Mouse (Mus musculus): ENCODE measurements at regions not wholly inside any gene's neighbourhood (a gene's known extent, or its start where the extent isn't known, plus 50 kb on each side); places are given as distances from the start of the nearest gene placed in this dataset.

DNA sequence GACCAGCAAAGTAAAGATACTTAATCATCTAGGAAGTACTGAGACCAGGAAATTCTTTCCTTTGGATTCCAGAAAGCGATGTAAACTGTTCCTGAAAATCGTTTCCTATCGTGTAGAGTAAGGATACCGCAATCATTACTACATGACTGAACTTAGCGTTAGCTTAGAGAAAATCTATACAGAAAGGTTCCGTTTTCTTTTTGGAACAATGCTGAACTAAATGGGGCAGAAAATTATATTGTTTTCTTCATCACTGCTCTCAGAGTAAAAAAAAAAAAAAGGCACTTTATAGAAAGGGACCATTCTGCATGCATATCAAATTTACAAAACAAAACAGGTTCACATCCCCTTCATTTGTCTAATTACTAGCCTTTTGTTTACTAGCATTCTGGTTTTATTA lies 713.0 kb downstream of the Rfpl4b start:
- H3K27ac ChIP-seq (ENCODE audit: low read depth) = no peak overlapping the region
- no peak for ATAC-seq
- DNase-seq = no peak
- no peak overlapping the region for H3K4me3 ChIP-seq (ENCODE audit: low read depth, low read length)
- TF ChIP-seq EP300 (IDR thresholded peaks at IDR 0.05; ENCODE audit: low read depth) = no peak
- TF ChIP-seq CTCF (IDR thresholded peaks at IDR 0.05; ENCODE audit: low read depth) = no peak
- no peaks in the 10 kb centered on the region for H3K4me1 ChIP-seq (ENCODE audit: insufficient read depth)
- H3K27me3 ChIP-seq (ENCODE audit: insufficient read depth, low read length) = no peaks in the 10 kb centered on the region
- H3K9me3 ChIP-seq (ENCODE audit: low read length) = no peaks in the 10 kb centered on the region
- H3K36me3 ChIP-seq (replicated peaks; ENCODE audit: insufficient read depth, low read length) = no peaks in the 10 kb centered on the region
- no peak overlapping the region for H3K9ac ChIP-seq (replicated peaks)
- WGBS (ENCODE audit: insufficient replicate concordance) = 73% methylated on average over 6 of the region's 6 CpGs
- no peak overlapping the region for H3K4me2 ChIP-seq (ENCODE audit: low read depth, low read length)

DNA sequence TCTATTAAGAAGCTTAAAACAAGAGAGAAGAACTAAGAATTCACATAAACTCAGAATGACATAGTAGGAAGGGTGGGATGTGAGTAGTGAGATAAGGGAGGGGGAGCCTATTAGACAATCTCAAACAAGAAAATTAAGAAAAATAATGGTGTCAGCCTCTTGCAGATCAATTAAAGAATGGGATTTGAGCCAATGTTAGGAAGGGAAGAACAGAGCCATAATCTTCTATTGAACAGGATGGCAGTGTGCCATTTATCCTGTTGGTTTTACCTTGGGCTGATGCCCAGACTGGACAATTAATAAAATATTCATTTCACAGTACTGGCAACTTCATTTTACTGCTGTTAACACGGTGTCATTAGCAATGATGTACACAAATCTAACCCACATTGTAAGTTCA lies 718.0 kb downstream of the Rfpl4b start:
- no peak for DNase-seq
- no peaks in the 10 kb centered on the region for H3K9me3 ChIP-seq (ENCODE audit: low read length)
- no peak for ATAC-seq
- H3K4me3 ChIP-seq (ENCODE audit: low read depth, low read length) = no peak overlapping the region
- no peaks in the 10 kb centered on the region for H3K36me3 ChIP-seq (replicated peaks; ENCODE audit: insufficient read depth, low read length)
- TF ChIP-seq CTCF (IDR thresholded peaks at IDR 0.05; ENCODE audit: low read depth) (no peak), EP300 (IDR thresholded peaks at IDR 0.05; ENCODE audit: low read depth) (no peak)
- no peaks in the 10 kb centered on the region for H3K4me1 ChIP-seq (ENCODE audit: insufficient read depth)
- 58% methylated on average over 1 of the region's 1 CpGs for WGBS (ENCODE audit: insufficient replicate concordance)
- H3K4me2 ChIP-seq (ENCODE audit: low read depth, low read length) = no peak overlapping the region
- H3K27ac ChIP-seq (ENCODE audit: low read depth) = no peak overlapping the region
- no peaks in the 10 kb centered on the region for H3K27me3 ChIP-seq (ENCODE audit: insufficient read depth, low read length)
- H3K9ac ChIP-seq (replicated peaks) = no peak overlapping the region

DNA sequence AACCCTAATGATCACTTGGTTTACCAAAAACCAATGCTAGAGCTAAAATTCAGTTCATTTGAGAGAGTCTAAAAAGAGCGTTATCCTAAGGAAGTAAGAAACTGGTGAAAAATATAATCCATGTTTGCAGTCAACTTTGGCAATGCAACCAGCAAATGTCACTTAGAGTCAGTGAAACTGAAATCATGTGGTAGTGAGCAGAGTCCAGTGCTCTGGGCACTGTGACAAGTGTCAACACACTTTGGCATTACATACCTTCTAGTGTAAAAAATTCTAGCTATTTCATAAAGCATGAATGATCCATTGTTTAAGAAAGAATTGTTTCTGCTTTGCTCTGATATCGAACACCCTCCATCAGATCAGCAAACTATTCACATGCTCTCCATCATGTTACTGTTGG lies 743.1 kb downstream of the Rfpl4b start:
- H3K4me1 ChIP-seq (ENCODE audit: insufficient read depth) = no peaks in the 10 kb centered on the region
- TF ChIP-seq CTCF (IDR thresholded peaks at IDR 0.05; ENCODE audit: low read depth) (no peak), EP300 (IDR thresholded peaks at IDR 0.05; ENCODE audit: low read depth) (no peak)
- 85% methylated on average over 2 of the region's 2 CpGs for WGBS (ENCODE audit: insufficient replicate concordance)

DNA sequence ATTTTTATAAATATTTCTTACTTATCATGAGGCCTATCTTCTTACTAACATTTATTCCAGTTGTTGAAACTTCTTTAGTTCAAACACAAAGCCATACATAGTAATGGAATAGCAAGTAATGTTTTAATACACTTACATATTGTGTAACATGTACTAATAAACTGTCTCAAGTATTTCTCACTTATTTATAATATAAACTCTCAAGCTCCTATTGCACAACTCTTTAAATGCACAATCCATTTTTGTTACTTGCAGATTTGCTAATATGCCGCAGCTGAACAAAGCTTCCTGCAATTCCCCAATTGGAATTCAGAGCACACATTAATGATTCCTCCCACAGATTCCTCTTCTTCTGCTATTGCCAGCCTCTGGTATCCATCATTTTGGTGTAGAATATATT lies 749.2 kb downstream of the Rfpl4b start:
- Histone ChIP-seq H3K9ac (replicated peaks) (no peak overlapping the region), H3K36me3 (replicated peaks; ENCODE audit: insufficient read depth, low read length) (no peaks in the 10 kb centered on the region), H3K4me2 (ENCODE audit: low read depth, low read length) (no peak overlapping the region), H3K4me1 (ENCODE audit: insufficient read depth) (no peaks in the 10 kb centered on the region), H3K4me3 (ENCODE audit: low read depth, low read length) (no peak overlapping the region), H3K27me3 (ENCODE audit: insufficient read depth, low read length) (no peaks in the 10 kb centered on the region), H3K9me3 (ENCODE audit: low read length) (no peaks in the 10 kb centered on the region), H3K27ac (ENCODE audit: low read depth) (no peak overlapping the region)
- DNase-seq (no peak), ATAC-seq (no peak)
- WGBS (ENCODE audit: insufficient replicate concordance) = 81% methylated on average over 1 of the region's 1 CpGs
- TF ChIP-seq CTCF (IDR thresholded peaks at IDR 0.05; ENCODE audit: low read depth) = no peak
- no peak for TF ChIP-seq EP300 (IDR thresholded peaks at IDR 0.05; ENCODE audit: low read depth)

More for the DNA sequence above, 743.1 kb downstream of the Rfpl4b start:
- DNase-seq (no peak), ATAC-seq (no peak)
- Histone ChIP-seq H3K27me3 (ENCODE audit: insufficient read depth, low read length) (no peaks in the 10 kb centered on the region), H3K9me3 (ENCODE audit: low read length) (no peaks in the 10 kb centered on the region), H3K36me3 (replicated peaks; ENCODE audit: insufficient read depth, low read length) (no peaks in the 10 kb centered on the region), H3K4me3 (ENCODE audit: low read depth, low read length) (no peak overlapping the region), H3K4me2 (ENCODE audit: low read depth, low read length) (no peak overlapping the region), H3K27ac (ENCODE audit: low read depth) (no peak overlapping the region), H3K9ac (replicated peaks) (no peak overlapping the region)

DNA sequence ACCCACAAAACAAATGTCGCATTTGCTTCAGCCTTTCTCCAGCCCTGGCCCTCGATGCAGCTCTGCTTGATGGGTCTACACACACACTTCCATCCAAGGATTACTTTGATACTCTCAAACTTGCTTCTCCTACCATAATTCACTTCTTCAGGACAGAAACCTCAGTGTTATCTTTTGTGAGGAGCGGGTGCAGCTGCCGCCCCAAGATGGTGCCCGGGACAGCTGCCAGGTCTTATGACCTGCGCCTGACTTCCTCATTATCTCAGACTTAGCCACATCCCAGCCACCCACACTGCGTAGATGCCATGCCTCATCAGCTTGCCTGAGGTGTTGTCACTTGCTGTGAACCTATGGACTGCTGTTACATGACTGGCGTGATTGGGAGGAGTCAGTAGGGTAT lies 762.5 kb downstream of the Rfpl4b start:
- Histone ChIP-seq H3K4me1 (ENCODE audit: insufficient read depth) (no peaks in the 10 kb centered on the region), H3K9ac (replicated peaks) (no peak overlapping the region), H3K9me3 (ENCODE audit: low read length) (no peaks in the 10 kb centered on the region), H3K4me3 (ENCODE audit: low read depth, low read length) (no peak overlapping the region), H3K27me3 (ENCODE audit: insufficient read depth, low read length) (no peaks in the 10 kb centered on the region), H3K27ac (ENCODE audit: low read depth) (no peak overlapping the region), H3K36me3 (replicated peaks; ENCODE audit: insufficient read depth, low read length) (no peaks in the 10 kb centered on the region), H3K4me2 (ENCODE audit: low read depth, low read length) (no peak overlapping the region)
- no peak for TF ChIP-seq CTCF (IDR thresholded peaks at IDR 0.05; ENCODE audit: low read depth)
- no peak for TF ChIP-seq EP300 (IDR thresholded peaks at IDR 0.05; ENCODE audit: low read depth)
- DNase-seq = no peak
- no peak for ATAC-seq
- 70% methylated on average over 8 of the region's 8 CpGs for WGBS (ENCODE audit: insufficient replicate concordance)

DNA sequence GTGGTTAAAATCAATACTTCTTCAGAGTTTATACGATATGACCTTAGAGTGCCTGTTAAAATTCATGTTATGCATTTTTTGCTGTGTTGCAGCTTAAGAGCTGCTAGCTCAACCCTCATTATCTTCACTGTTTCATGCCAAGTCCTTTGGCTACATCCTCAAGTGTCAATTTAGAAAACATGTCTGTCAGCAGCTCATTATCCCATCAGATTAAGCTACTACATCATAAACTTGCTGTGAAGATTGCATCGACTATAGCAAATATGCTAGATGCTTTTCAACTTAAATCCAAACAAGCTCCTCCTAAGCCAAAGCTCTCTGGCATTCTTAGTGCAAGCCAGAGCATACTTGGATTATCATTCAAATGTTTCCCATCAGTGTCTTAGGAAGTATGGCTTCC lies 811.1 kb downstream of the Rfpl4b start:
- Histone ChIP-seq H3K27me3 (ENCODE audit: insufficient read depth, low read length) (no peaks in the 10 kb centered on the region), H3K4me2 (ENCODE audit: low read depth, low read length) (no peak overlapping the region), H3K4me3 (ENCODE audit: low read depth, low read length) (no peak overlapping the region), H3K27ac (ENCODE audit: low read depth) (no peak overlapping the region), H3K36me3 (replicated peaks; ENCODE audit: insufficient read depth, low read length) (no peaks in the 10 kb centered on the region), H3K9me3 (ENCODE audit: low read length) (no peaks in the 10 kb centered on the region), H3K9ac (replicated peaks) (no peak overlapping the region), H3K4me1 (ENCODE audit: insufficient read depth) (no peaks in the 10 kb centered on the region)
- DNase-seq (no peak), ATAC-seq (no peak)
- TF ChIP-seq EP300 (IDR thresholded peaks at IDR 0.05; ENCODE audit: low read depth) (no peak), CTCF (IDR thresholded peaks at IDR 0.05; ENCODE audit: low read depth) (no peak)
- WGBS (ENCODE audit: insufficient replicate concordance) = 72% methylated on average over 2 of the region's 2 CpGs
